Mouse (Mus musculus) E14TG2a.4 (cell line): Measurements from ENCODE around the gene Klk1b8.

ENCODE experiments used
- CTCF ChIP-seq: conservative IDR thresholded peaks from 2 replicates; pipeline ENCODE4 v1.5.1; 2014; ENCODE audit warnings: low read length
- NANOG ChIP-seq: IDR thresholded peaks from 2 replicates; pipeline ENCODE4 v1.6.1; 2014; ENCODE audit warnings: borderline replicate concordance, low read length, mixed read lengths
- POU5F1 ChIP-seq: IDR thresholded peaks from 2 replicates; pipeline ENCODE4 v1.6.1; 2014; ENCODE audit warnings: low read length, borderline replicate concordance

- TF ChIP-seq POU5F1 (no peak), CTCF (no peak), NANOG (no peak)
Observed at GRCm38 (mm10) chr7:43921087-43921486, 29.4 kb upstream of the Klk1b8 start.
